Mouse (Mus musculus) embryonic facial prominence, embryonic 13.5 days (tissue): ENCODE measurements around the gene Tgfb1. TPM values are rescaled to one million over a fixed set of nuclear protein-coding genes. Genes with fewer than 3 reads are reported as not detected.

Source experiments
- ATAC-seq: fragments of 200-750 bp; cut with Nextera tagmentation; 2 replicates; pipeline ENCODE4 v1.8.0; 2017; ENCODE audit warnings: low read depth; ENCODE audit not compliant: insufficient number of reproducible peaks, insufficient read depth, low FRiP score, low TSS enrichment
- H3K27ac ChIP-seq: fragments of 300-500 bp; sonication (generic); 2 replicates; pipeline ENCODE4 v1.5.1; 2015; ENCODE audit warnings: moderate library complexity, mild to moderate bottlenecking, inconsistent platforms
- H3K27me3 ChIP-seq: fragments of 300-500 bp; sonication (generic); 2 replicates; pipeline ENCODE4 v1.6.1; 2015; ENCODE audit warnings: mild to moderate bottlenecking, inconsistent platforms
- H3K36me3 ChIP-seq: fragments of 300-500 bp; sonication (generic); 2 replicates; pipeline ENCODE4 v1.6.1; 2015; ENCODE audit warnings: mild to moderate bottlenecking, inconsistent platforms
- H3K4me1 ChIP-seq: fragments of 300-500 bp; sonication (generic); 2 replicates; pipeline ENCODE4 v1.6.1; 2015; ENCODE audit warnings: inconsistent platforms
- H3K4me2 ChIP-seq: fragments of 300-500 bp; sonication (generic); 2 replicates; pipeline ENCODE4 v1.6.1; 2015; ENCODE audit warnings: moderate library complexity, mild to moderate bottlenecking, inconsistent platforms
- H3K4me3 ChIP-seq: fragments of 300-500 bp; sonication (generic); 2 replicates; pipeline ENCODE4 v1.5.1; 2015; ENCODE audit warnings: mild to moderate bottlenecking, inconsistent platforms
- H3K9ac ChIP-seq: fragments of 300-500 bp; sonication (generic); 2 replicates; pipeline ENCODE4 v1.6.1; 2015; ENCODE audit warnings: mild to moderate bottlenecking, inconsistent platforms
- H3K9me3 ChIP-seq: fragments of 300-500 bp; sonication (generic); 2 replicates; pipeline ENCODE4 v1.6.1; 2016; ENCODE audit warnings: inconsistent platforms
- WGBS: fragments of 180-500 bp; shearing (Covaris S2); methylation state at CpG from one replicate; pipeline ENCODE4 v1.1.7; 2015; ENCODE audit warnings: mixed read lengths; 5-methylcytosine and 5-hydroxymethylcytosine counted together
- polyA plus RNA-seq: library from polyadenylated mRNA; unstranded; fragments of >200 nt; fragmentation: Nextera tagmentation; extraction: Ambion mirVana; gene quantifications from 2 replicates; pipeline ENCODE4 v1.2.1, GENCODE M21; 2015

Gene Tgfb1
- polyA plus RNA-seq, 1 experiment from 2014 or later: 3.2 TPM

DNA sequence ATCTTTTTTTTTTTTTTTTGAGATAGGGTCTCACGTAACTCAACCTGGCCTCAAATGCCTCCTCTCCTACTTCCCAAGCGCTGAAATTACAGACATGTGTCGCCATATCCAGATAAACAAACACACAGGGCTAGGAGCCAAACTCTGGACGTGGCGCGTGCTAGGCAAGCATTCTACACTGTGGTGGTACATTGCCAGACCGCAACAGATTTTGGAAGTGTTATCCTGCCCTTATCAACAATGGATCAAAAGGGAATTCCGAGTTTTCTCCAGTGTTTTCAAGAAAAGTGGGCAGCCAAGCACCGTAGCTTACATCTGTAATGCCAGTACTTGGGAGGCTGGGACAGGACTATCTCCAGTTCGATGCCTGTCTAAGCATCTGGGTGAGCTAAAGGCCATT is 29.0 kb upstream of the Tgfb1 start:
- ATAC-seq: no peak
- 35% methylated on average over 10 of the region's 10 CpGs for WGBS
- H3K4me2 ChIP-seq: peak overlapping the region; percentile 86
- H3K27me3 ChIP-seq: no peaks in the 10 kb centered on the region
- H3K27ac ChIP-seq: no peak overlapping the region
- no peaks in the 10 kb centered on the region for H3K9me3 ChIP-seq
- H3K4me3 ChIP-seq: peak overlapping the region; percentile 71
- H3K4me1 ChIP-seq: peaks cover 20% of the 10 kb centered on the region
- peak overlapping the region; percentile 80 for H3K9ac ChIP-seq
- H3K36me3 ChIP-seq: peaks cover 9% of the 10 kb centered on the region

DNA sequence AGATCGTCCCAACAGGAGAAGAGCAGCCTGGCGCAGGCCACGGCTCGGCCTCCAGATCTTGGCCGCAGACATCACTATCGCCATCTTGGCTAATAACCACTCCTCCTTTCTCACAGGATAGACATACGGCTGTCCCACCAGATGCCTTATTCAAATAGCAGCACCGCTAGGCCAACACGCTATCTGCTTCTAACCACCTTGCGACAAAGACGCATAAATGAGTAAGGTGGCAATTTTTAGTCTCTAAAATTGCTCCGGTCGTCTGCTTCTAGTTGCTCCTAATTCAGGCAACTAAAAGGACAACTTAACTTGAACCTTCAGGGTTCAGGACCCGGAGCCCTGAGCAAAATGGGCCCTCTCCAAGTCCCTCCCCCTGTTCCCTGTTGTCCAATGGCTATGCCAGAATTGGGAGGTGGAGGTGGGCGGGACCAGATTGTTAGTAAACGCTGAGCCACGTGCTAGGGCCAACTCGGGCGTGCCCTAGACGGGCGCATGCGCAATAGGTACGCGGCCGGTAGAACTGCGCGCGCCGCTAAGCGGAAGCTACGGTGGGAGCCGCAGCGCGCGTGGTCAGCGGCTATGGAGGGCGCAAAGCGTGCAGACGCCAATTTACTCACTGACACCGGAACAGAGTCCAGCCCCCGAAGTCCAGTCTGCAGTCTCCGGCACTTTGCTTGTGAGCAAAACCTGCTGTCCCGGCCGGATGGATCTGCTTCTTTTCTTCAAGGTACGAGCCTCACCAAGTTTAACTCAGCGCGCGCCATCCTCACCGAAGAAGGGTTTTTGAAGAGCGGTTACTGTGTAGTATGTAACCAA is 27.9 kb upstream of the Tgfb1 start, which contains the start of the genes Bckdha and Exosc5:
TSS of gene Bckdha (minus strand) at position 325 of the 816 bp plus-strand sequence.
TSS of gene Exosc5 (plus strand) at position 508 of the 816 bp plus-strand sequence.
- under 1% methylated on average over 50 of the region's 50 CpGs for WGBS
- Histone ChIP-seq H3K9ac (peak within 1 kb of the TSS; percentile 80), H3K9me3 (no peaks in the 10 kb centered on the region), H3K36me3 (peaks cover 19% of the 10 kb centered on the region), H3K27me3 (no peaks in the 10 kb centered on the region), H3K4me2 (peak within 1 kb of the TSS; percentile 86), H3K4me3 (peak within 1 kb of the TSS; percentile 71), H3K27ac (0 out of 2 replicates have a peak within 1 kb of the TSS, but pooled peaks have one; percentile 11), H3K4me1 (peaks cover 20% of the 10 kb centered on the region)
- ATAC-seq: peak; percentile 97

DNA sequence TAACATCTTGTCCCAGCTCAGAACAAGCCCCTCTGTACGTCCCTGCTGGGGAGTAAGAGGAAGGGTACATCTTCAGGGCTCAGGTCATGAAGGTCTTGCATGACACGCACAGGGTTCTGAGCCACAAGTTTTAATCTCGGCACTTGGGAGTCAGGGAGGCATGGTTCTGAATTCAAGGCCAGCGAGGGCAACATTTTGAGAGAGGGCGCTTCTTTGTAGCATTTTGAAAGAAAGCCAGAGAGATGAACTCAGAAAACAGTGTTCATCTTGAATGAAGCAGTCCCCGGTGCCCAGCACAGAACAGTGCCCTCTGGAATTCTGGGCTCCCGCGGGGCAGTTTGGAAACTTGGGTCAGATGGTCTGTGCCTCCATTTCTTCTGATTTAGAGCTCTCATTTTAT is 20.4 kb upstream of the Tgfb1 start:
- H3K27me3 ChIP-seq: no peaks in the 10 kb centered on the region
- H3K27ac ChIP-seq: no peak overlapping the region
- no peak overlapping the region for H3K4me3 ChIP-seq
- WGBS: 94% methylated on average over 8 of the region's 8 CpGs
- no peak overlapping the region for H3K9ac ChIP-seq
- peaks cover 68% of the 10 kb centered on the region for H3K36me3 ChIP-seq
- ATAC-seq: no peak
- no peaks in the 10 kb centered on the region for H3K9me3 ChIP-seq
- no peak overlapping the region for H3K4me2 ChIP-seq
- H3K4me1 ChIP-seq: no peaks in the 10 kb centered on the region; the same call in 1 of the 2 replicates

DNA sequence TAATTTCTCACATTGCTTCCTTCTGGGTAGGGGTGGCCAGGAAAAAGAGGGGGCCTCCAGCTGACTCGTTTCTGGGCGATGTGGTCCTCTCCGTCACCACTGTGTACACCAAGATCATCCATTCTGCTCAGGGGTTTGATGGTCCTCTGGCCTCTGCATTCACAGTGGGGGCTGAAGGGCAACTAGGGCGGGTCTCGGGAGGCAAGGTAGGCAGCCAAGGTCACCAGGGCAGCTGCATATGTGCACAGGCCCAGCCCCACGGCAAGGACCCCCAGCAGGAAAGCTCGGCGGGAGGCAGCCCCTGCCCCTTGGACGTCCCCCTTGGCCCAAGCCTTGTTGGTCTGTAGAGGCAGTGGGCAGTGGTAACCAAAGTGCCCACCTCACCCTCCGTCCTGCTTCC is 17.6 kb upstream of the Tgfb1 start:
- 90% methylated on average over 10 of the region's 10 CpGs for WGBS
- ATAC-seq: no peak
- Histone ChIP-seq H3K36me3 (peaks cover 51% of the 10 kb centered on the region), H3K27me3 (peaks cover 16% of the 10 kb centered on the region), H3K4me2 (no peak overlapping the region), H3K4me1 (no peaks in the 10 kb centered on the region; the same call in 1 of the 2 replicates), H3K9me3 (no peaks in the 10 kb centered on the region), H3K4me3 (no peak overlapping the region), H3K9ac (no peak overlapping the region), H3K27ac (no peak overlapping the region)

DNA sequence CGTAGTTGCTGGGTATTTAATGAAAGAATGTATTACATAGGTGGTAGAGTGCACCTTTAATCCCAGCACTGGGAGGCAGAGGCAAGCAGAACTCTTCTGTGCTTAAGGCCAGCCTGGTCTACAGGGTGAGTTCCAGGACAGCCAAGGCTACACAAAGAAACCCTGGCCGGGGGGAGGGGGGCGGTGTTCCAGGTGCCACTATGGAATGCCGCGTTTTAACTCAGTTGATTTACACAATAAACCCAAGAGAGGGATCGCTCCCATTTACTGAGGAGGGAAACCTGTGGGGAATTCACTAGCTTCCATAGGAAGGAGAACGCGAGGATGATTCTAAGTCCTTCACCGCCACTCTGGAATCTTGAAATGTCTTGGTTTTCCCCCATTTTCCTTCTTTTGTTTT is 17.2 kb upstream of the Tgfb1 start:
- Histone ChIP-seq H3K4me3 (no peak overlapping the region), H3K4me2 (no peak overlapping the region), H3K4me1 (peaks cover 2% of the 10 kb centered on the region), H3K27ac (no peak overlapping the region), H3K27me3 (peaks cover 20% of the 10 kb centered on the region), H3K9ac (no peak overlapping the region), H3K9me3 (no peaks in the 10 kb centered on the region), H3K36me3 (peaks cover 47% of the 10 kb centered on the region)
- no peak for ATAC-seq
- WGBS: 83% methylated on average over 9 of the region's 9 CpGs

DNA sequence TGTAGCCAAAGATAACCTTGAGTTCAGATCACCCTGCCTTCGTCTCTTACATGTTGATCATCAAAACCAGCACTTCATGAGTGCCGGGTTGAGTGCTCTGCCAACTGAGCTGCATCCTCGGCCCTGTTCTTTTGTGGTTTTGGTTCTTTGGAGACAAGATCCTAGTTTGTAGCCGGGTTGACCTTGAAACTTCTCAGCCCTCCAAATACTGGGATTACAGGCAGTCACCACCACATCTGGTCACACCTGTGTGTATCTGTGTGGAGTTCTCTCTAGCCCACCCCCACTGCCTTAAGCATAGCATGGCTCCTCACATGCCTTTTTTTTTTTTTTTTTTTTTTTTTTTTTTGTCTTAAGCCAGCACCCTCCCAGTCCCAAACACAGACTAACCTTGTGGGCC is 16.7 kb upstream of the Tgfb1 start:
- ATAC-seq: no peak
- Histone ChIP-seq H3K27ac (no peak overlapping the region), H3K9me3 (no peaks in the 10 kb centered on the region), H3K4me1 (peaks cover 7% of the 10 kb centered on the region), H3K4me2 (no peak overlapping the region), H3K9ac (no peak overlapping the region), H3K27me3 (peaks cover 25% of the 10 kb centered on the region), H3K36me3 (peaks cover 42% of the 10 kb centered on the region), H3K4me3 (no peak overlapping the region)
- 87% methylated on average over 4 of the region's 4 CpGs for WGBS

DNA sequence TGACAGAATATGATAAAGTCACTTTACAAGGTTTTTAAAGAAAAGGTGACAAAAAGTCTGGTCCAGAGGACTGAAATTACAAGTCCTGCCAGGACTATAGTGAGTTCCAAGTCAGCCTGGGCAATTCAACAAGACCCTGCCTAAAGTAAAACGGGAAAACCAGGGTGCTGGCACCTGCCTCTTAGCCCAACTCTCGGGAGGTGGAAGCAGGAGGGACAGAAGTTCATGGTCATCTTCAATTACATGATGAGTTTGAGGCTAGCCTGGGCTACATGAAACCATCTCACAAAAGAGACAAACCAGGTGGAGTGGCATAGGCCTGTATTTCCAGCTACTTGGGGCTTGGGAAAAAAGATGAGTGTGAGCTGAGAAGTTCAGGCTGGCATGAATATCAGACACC is 15.1 kb upstream of the Tgfb1 start:
- no peak overlapping the region for H3K9ac ChIP-seq
- H3K36me3 ChIP-seq: peaks cover 31% of the 10 kb centered on the region
- H3K27me3 ChIP-seq: peaks cover 39% of the 10 kb centered on the region
- WGBS: 73% methylated on average over 2 of the region's 2 CpGs
- peaks cover 13% of the 10 kb centered on the region for H3K4me1 ChIP-seq
- H3K27ac ChIP-seq: no peak overlapping the region
- H3K4me2 ChIP-seq: no peak overlapping the region
- no peak for ATAC-seq
- no peaks in the 10 kb centered on the region for H3K9me3 ChIP-seq
- H3K4me3 ChIP-seq: no peak overlapping the region

DNA sequence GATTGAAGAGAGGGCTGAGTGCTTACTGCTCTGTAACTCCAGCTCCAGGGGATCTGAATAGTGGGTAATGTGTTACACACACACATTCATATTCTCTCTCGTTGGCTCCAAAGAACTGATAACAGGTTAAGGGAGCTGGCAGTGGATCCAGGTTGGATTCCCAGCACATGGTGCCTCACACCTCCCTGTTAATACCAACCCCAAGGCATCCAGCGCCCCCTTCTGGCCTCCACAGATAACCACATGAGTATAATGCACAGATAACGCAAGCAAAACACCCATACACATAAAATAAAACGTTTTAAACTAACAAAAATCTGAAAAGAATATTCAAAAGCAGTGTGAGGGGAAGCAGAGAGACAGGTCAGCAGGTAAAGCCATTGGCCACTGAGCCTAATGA is 14.4 kb upstream of the Tgfb1 start:
- ATAC-seq: no peak
- peaks cover 40% of the 10 kb centered on the region for H3K27me3 ChIP-seq
- H3K9ac ChIP-seq: no peak overlapping the region
- peaks cover 24% of the 10 kb centered on the region for H3K36me3 ChIP-seq
- H3K27ac ChIP-seq: no peak overlapping the region
- H3K4me3 ChIP-seq: no peak overlapping the region
- peaks cover 16% of the 10 kb centered on the region for H3K4me1 ChIP-seq
- 55% methylated on average over 4 of the region's 4 CpGs for WGBS
- no peaks in the 10 kb centered on the region for H3K9me3 ChIP-seq
- H3K4me2 ChIP-seq: no peak overlapping the region

DNA sequence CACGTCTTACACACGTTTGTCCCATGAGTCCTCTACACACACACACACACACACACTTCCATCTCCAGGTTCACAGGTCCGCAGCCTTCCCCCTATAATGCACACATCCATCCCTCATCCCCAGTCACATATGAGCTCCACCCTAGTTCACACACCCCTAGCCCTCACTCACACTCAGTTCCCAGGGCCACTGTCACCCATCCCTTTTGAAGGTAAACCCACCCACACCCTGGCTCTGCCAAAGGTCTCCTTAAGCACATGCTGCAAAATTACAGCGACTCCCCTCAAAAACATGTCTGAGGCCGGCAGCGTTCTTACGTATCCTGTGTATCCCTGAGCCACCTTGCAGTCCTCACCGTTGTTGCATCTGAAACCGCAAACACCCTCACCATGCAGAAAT is 12.5 kb upstream of the Tgfb1 start:
- ATAC-seq: no peak
- Histone ChIP-seq H3K4me3 (no peak overlapping the region), H3K27ac (no peak overlapping the region), H3K4me2 (peak overlapping the region; percentile 65; the same call in 1 of the 2 replicates), H3K36me3 (peaks cover 5% of the 10 kb centered on the region; the same call in 1 of the 2 replicates), H3K9me3 (no peaks in the 10 kb centered on the region), H3K4me1 (peaks cover 16% of the 10 kb centered on the region), H3K27me3 (peaks cover 54% of the 10 kb centered on the region), H3K9ac (peak overlapping the region; percentile 66; the same call in 1 of the 2 replicates)
- WGBS: 27% methylated on average over 9 of the region's 9 CpGs

DNA sequence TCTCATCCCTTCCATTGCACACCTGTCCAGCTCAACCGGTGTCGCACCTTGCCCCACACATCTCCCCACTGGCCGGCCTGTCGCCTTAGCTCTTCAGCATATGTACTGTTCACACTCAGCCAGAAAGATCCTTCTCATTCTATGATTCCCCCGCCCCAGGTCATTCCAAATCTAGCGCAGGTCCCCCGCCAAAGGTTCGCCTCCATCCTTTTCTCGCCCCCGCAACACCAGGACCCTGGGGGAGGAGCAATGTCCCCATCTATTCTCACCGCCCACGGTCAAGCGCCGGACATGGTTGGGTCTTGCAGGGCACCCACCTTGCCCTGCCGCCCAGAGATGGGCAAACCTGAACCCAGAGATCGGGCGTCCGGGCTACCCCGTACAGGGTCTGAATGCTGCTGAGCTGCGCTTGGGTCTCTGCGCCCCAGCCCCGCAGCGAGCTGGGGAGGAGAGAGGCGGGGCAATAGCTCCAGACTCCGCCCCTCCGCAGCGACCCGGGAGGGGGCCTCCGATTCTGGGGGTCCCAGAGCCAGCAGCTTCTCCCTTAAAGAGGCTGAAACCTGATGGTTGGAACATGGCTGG is 12.0 kb upstream of the Tgfb1 start, which contains the start of gene Tmem91:
TSS of gene Tmem91 (minus strand) at position 448 of the 582 bp plus-strand sequence.
- peak within 1 kb of the TSS; percentile 37 for H3K4me3 ChIP-seq
- H3K4me2 ChIP-seq: peak within 1 kb of the TSS; percentile 65
- no peaks in the 10 kb centered on the region for H3K9me3 ChIP-seq
- H3K9ac ChIP-seq: peak within 1 kb of the TSS; percentile 66
- 3% methylated on average over 29 of the region's 29 CpGs for WGBS
- peaks cover under 1% of the 10 kb centered on the region; the same call in 1 of the 2 replicates for H3K36me3 ChIP-seq
- H3K4me1 ChIP-seq: peaks cover 16% of the 10 kb centered on the region
- ATAC-seq: no peak
- peaks cover 57% of the 10 kb centered on the region for H3K27me3 ChIP-seq
- no peak within 1 kb of the TSS for H3K27ac ChIP-seq

DNA sequence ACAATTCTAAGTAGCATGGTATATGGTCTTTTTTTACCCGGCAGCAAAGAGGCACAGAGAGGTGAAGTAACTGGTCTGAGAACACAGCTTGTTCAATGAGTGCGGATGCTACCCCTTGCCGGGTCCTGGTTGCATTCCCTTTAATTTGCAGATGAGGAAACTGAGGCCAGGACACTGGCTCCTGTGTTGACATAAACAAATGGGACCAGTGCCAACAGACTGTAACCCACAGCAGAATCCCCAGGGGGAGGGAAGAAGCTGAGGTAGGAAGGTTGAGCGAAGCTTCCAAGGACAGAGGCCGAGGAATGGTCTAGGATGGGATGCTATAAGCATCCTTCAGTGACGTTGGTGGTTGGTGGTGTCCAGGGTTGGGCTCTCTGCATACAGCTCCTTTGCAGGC is 11.4 kb upstream of the Tgfb1 start:
- Histone ChIP-seq H3K36me3 (no peaks in the 10 kb centered on the region), H3K4me2 (peak overlapping the region; percentile 65), H3K9ac (peak overlapping the region; percentile 66; the same call in 1 of the 2 replicates), H3K4me3 (peak overlapping the region; percentile 37; the same call in 1 of the 2 replicates), H3K27me3 (peaks cover 57% of the 10 kb centered on the region), H3K4me1 (peaks cover 21% of the 10 kb centered on the region), H3K9me3 (no peaks in the 10 kb centered on the region), H3K27ac (no peak overlapping the region)
- no peak for ATAC-seq
- 43% methylated on average over 6 of the region's 6 CpGs for WGBS
